Mouse (Mus musculus) frontal cortex, postnatal 10 days (tissue): ENCODE data around the gene Paxbp1.

Source experiments
- DNase-seq, 2 experiments: peaks; one replicate each; pipeline ENCODE4 v3.0.0; 2022; ENCODE audit warnings: low spot score in 2 of 2, mixed read lengths in 1 of 2

Paxbp1 gene

GRCm38 (mm10) chr16:90997822-90998221 lies 46.5 kb downstream of the Paxbp1 start:
- no peak for DNase-seq

GRCm38 (mm10) chr16:90996327-90997243 lies 47.8 kb downstream of the Paxbp1 start:
- DNase-seq: no peak

- no peak for DNase-seq
These were observed 48.8 kb downstream of the Paxbp1 start for GRCm38 (mm10) chr16:90995498-90995897.

- DNase-seq: no peak
These were observed 49.3 kb downstream of the Paxbp1 start for GRCm38 (mm10) chr16:90995023-90995422.

- DNase-seq: no peak
These were observed 55.2 kb downstream of the Paxbp1 start for GRCm38 (mm10) chr16:90989162-90989561.

GRCm38 (mm10) chr16:90988665-90989064 lies 55.7 kb downstream of the Paxbp1 start:
- DNase-seq: no peak

- DNase-seq: no peak
These were observed 56.3 kb downstream of the Paxbp1 start for GRCm38 (mm10) chr16:90988039-90988438.

GRCm38 (mm10) chr16:90971004-90971403 lies 73.3 kb downstream of the Paxbp1 start:
- no peak for DNase-seq

- DNase-seq: no peak
These were observed 78.1 kb downstream of the Paxbp1 start for GRCm38 (mm10) chr16:90966241-90966640.

GRCm38 (mm10) chr16:90964302-90964701 lies 80.0 kb downstream of the Paxbp1 start:
- no peak for DNase-seq
